In genomic region chr19:37954772-37955171, GRCm38 (mm10) we compare ENCODE assay signal across 18 mouse cellular contexts.
DNase-seq lines count a peak whose midpoint lies in the region; ATAC-seq and TF ChIP-seq lines count a peak whose summit lies in the region.
"Had no signal": no experiment of that assay in that cellular context is flagged by ENCODE, and none has a peak within 500 bp of the region (broad histone marks: within the 10 kb centered on the region; RNA-seq: fewer than 3 reads in every experiment).

No protein-coding gene starts in this region.

- intact Hi-C loops in gastrocnemius, postnatal 36 days (cut with DNase I), result loop anchor here (2.0 to 5.0 kb wide), 2 partner anchors 100 to 398 kb away; partner anchors contain the start of gene Cep55

- dilution Hi-C loops in CH12.LX (cut with MboI; ENCODE audit: extremely low pct_ligation_motif_present, extremely low pct_unique_long_range_greater_than_20kb, low sequenced_read_pairs), result no loop called here

- H3K4me2 ChIP-seq in CH12.LX (ENCODE audit: insufficient read depth, low read depth, poor library complexity, severe bottlenecking), result no peak overlapping the region
- H3K4me2 ChIP-seq: embryonic facial prominence, embryonic 13.5 days; forebrain, embryonic 13.5 days; heart, embryonic 11.5 days; heart, embryonic 15.5 days; hindbrain, embryonic 14.5 days had no signal

- 80% methylated on average over 5 of the region's 5 CpGs for WGBS in macrophage (ENCODE audit: missing documents)

- H3K9me3 ChIP-seq in CH12.LX (replicated peaks; ENCODE audit: low read length), result no peaks in the 10 kb centered on the region
- H3K9me3 ChIP-seq: embryonic facial prominence, embryonic 10.5 days; embryonic facial prominence, embryonic 13.5 days; forebrain, embryonic 10.5 days; forebrain, embryonic 13.5 days; heart, embryonic 15.5 days had no signal

- no peak for TF ChIP-seq EP300 in CH12.LX (IDR thresholded peaks at IDR 0.05; ENCODE audit: low read length)

- TF ChIP-seq RAD21 in CH12.LX (IDR thresholded peaks at IDR 0.05; ENCODE audit: low read depth, low read length), result no peak

- in situ Hi-C loops in CH12.LX (cut with MboI; ENCODE audit: low pct_ligation_motif_present, low pct_unique_long_range_greater_than_20kb, low sequenced_read_pairs), result loop anchor here (5.0 to 25.0 kb wide), 2 partner anchors 98 to 233 kb away; no protein-coding TSS in a partner anchor

- no peak for DNase-seq in frontal cortex, postnatal 14 days (ENCODE audit: low spot score in 2 of 2)
- DNase-seq in 416B (ENCODE audit: low read depth), result peak; percentile 74
- no peak for DNase-seq in CH12.LX (ENCODE audit: extremely low read depth)
- no peak for DNase-seq in urinary bladder, postnatal 14 days (ENCODE audit: low spot score)
- DNase-seq in gastrocnemius, postnatal 36 days, result no peak

- H3K79me2 ChIP-seq in CH12.LX (replicated peaks; ENCODE audit: control insufficient read depth, extremely low read depth, insufficient read depth, poor library complexity, severe bottlenecking), result no peaks in the 10 kb centered on the region
- H3K79me2 ChIP-seq in macrophage (ENCODE audit: inconsistent target), result no peaks in the 10 kb centered on the region

- H3K27ac ChIP-seq in CH12.LX (ENCODE audit: insufficient read depth, low read depth) (no peak overlapping the region), macrophage (peak overlapping the region; percentile 57; the same call in 1 of the 2 replicates)
- H3K27ac ChIP-seq: embryonic facial prominence, embryonic 10.5 days; embryonic facial prominence, embryonic 13.5 days; forebrain, embryonic 10.5 days; forebrain, embryonic 13.5 days; gastrocnemius, adult 2 months; heart, adult 2 months; heart, embryonic 15.5 days; hindbrain, embryonic 14.5 days; hindbrain, postnatal 0 days had no signal

- peaks cover 0 to 5% of the 10 kb centered on the region in 2 experiments for H3K36me3 ChIP-seq in CH12.LX (replicated peaks in 1 of 2; ENCODE audit: control insufficient read depth in 1 of 2, insufficient read depth in 1 of 2, low read length in 1 of 2)
- H3K36me3 ChIP-seq in macrophage (ENCODE audit: inconsistent target), result peaks cover 63% of the 10 kb centered on the region
- H3K36me3 ChIP-seq: embryonic facial prominence, embryonic 10.5 days; forebrain, embryonic 10.5 days; heart, embryonic 15.5 days had no signal

- no peak overlapping the region for H3K9ac ChIP-seq in CH12.LX (ENCODE audit: insufficient read depth, low read depth)
- H3K9ac ChIP-seq: embryonic facial prominence, embryonic 13.5 days; forebrain, embryonic 13.5 days; heart, embryonic 15.5 days; hindbrain, embryonic 14.5 days had no signal

- ATAC-seq in frontal cortex, adult (ENCODE audit: low TSS enrichment), result peak; percentile 50; the same call in 1 of the 2 replicates
- ATAC-seq: inflammation-experienced regulatory T-cells, adult 6 months had no signal

- H3K4me1 ChIP-seq in CH12.LX (ENCODE audit: control insufficient read depth in 1 of 2, insufficient read depth in 2 of 2), result peaks cover 0 to 20% of the 10 kb centered on the region in 2 experiments; a peak in 2 of 4 replicates
- H3K4me1 ChIP-seq: embryonic facial prominence, embryonic 10.5 days; embryonic facial prominence, embryonic 13.5 days; forebrain, embryonic 10.5 days; forebrain, embryonic 13.5 days; heart, embryonic 15.5 days had no signal

- H3K4me3 ChIP-seq in CH12.LX (replicated peaks in 1 of 3; ENCODE audit: low read depth in 2 of 3, low read length in 2 of 3, poor library complexity in 1 of 3) (no peak overlapping the region), macrophage (ENCODE audit: inconsistent target) (no peak overlapping the region)
- H3K4me3 ChIP-seq: embryonic facial prominence, embryonic 10.5 days; embryonic facial prominence, embryonic 13.5 days; forebrain, embryonic 10.5 days; forebrain, embryonic 13.5 days; gastrocnemius, adult 2 months; heart, adult 2 months; heart, embryonic 15.5 days had no signal

- TF ChIP-seq POLR2A in CH12.LX (IDR thresholded peaks at IDR 0.05; ENCODE audit: low read depth, low read length), result no peak

- no peaks in the 10 kb centered on the region for H3K27me3 ChIP-seq in CH12.LX (replicated peaks)
- H3K27me3 ChIP-seq: embryonic facial prominence, embryonic 13.5 days; heart, embryonic 15.5 days had no signal

- no peak for TF ChIP-seq CTCF in CH12.LX (conservative IDR thresholded peaks at IDR 0.05 in 1 of 2, IDR thresholded peaks at IDR 0.05 in 1 of 2; ENCODE audit: low read depth in 2 of 2, low read length in 2 of 2)

TF ChIP-seq in CH12.LX, 34 proteins besides CTCF, POLR2A, EP300 and RAD21:
- TF ChIP-seq BHLHE40 (IDR thresholded peaks at IDR 0.05; ENCODE audit: low read depth, low read length) (no peak), KAT2A (IDR thresholded peaks at IDR 0.05; ENCODE audit: insufficient replicate concordance, low read length) (no peak), IRF4 (IDR thresholded peaks at IDR 0.05; ENCODE audit: low read depth, low read length) (no peak), TCF12 (IDR thresholded peaks at IDR 0.05; ENCODE audit: low read depth, low read length) (no peak), NELFE (IDR thresholded peaks at IDR 0.05; ENCODE audit: low read depth, low read length) (no peak), NRF1 (IDR thresholded peaks at IDR 0.05; ENCODE audit: low read depth, low read length) (no peak), MAX (IDR thresholded peaks at IDR 0.05; ENCODE audit: low read length) (no peak), ETS1 (conservative IDR thresholded peaks at IDR 0.05; ENCODE audit: low read depth, low read length) (peak; percentile 58; the same call in 1 of the 2 replicates)
TF ChIP-seq in CH12.LX: peak in this region for 1.
